Mouse (Mus musculus) leukemia stem cell, adult 10-12 weeks (primary cell): ENCODE measurements around the gene Tcn2. TPM values are rescaled to one million over a fixed set of nuclear protein-coding genes. Genes with fewer than 3 reads are reported as not detected.

ENCODE experiments used
- polyA plus RNA-seq: library from polyadenylated mRNA; stranded (reverse); fragments of >175 nt; gene quantifications from 2 replicates; pipeline ENCODE4 v1.2.3, GENCODE M21; 2012; ENCODE audit warnings: low replicate concordance

The Tcn2 gene
- polyA plus RNA-seq: 1.8 and 8.2 TPM in 2 replicates

GRCm38 (mm10) chr11:3931511-3932211, at the start of gene Tcn2:
TSS of gene Tcn2 (minus strand) at chr11:3932159.

GRCm38 (mm10) chr11:3976678-3977077, 44.7 kb upstream of the Tcn2 start, which contains the start of gene 4930556J24Rik:
TSS of gene 4930556J24Rik (minus strand) at chr11:3976778.

GRCm38 (mm10) chr11:3963610-3964415, 31.9 kb upstream of the Tcn2 start, which contains the start of gene Pes1:
TSS of gene Pes1 (plus strand) at chr11:3963975.

GRCm38 (mm10) chr11:3914109-3914840, 17.7 kb downstream of the Tcn2 start, which contains the start of gene Slc35e4:
TSS of gene Slc35e4 (minus strand) at chr11:3914664.

GRCm38 (mm10) chr11:3894406-3895281, 37.3 kb downstream of the Tcn2 start, which contains the start of the genes 4921536K21Rik and Dusp18:
TSS of gene 4921536K21Rik (minus strand) at chr11:3895098.
TSS of gene Dusp18 (plus strand) at chr11:3895240.

Other genes starting within 250 kb of the Tcn2 start
- 0.08 TPM in 1 of 2 replicates, not detected in the other for gene Osbp2, start 68.3 kb downstream of the Tcn2 start, polyA plus RNA-seq
- not detected in 2 replicates for gene 4921536K21Rik, start 37.1 kb downstream of the Tcn2 start, polyA plus RNA-seq
- 0.11 TPM in 1 of 2 replicates, not detected in the other for gene Dusp18, start 36.9 kb downstream of the Tcn2 start, polyA plus RNA-seq
- gene Slc35e4, start 17.5 kb downstream of the Tcn2 start, polyA plus RNA-seq: 2.2 and 2.3 TPM in 2 replicates
- gene Pes1, start 31.8 kb upstream of the Tcn2 start, polyA plus RNA-seq: 10.9 and 45.9 TPM in 2 replicates
- gene 4930556J24Rik, start 44.6 kb upstream of the Tcn2 start, polyA plus RNA-seq: not detected in 2 replicates
- gene Gal3st1, start 51.5 kb upstream of the Tcn2 start, polyA plus RNA-seq: not detected in 2 replicates
- gene Sec14l4, start 99.3 kb upstream of the Tcn2 start, polyA plus RNA-seq: not detected in 2 replicates
- not detected in 2 replicates for gene Sec14l3, start 132.7 kb upstream of the Tcn2 start, polyA plus RNA-seq
- gene Mtfp1, start 163.3 kb upstream of the Tcn2 start, polyA plus RNA-seq: 14.6 and 26.5 TPM in 2 replicates
- 9.2 and 18.3 TPM in 2 replicates for gene Sec14l2, start 191.3 kb upstream of the Tcn2 start, polyA plus RNA-seq
- gene Rnf215, start 203.0 kb upstream of the Tcn2 start, polyA plus RNA-seq: 11.0 and 14.2 TPM in 2 replicates
- gene Ccdc157, start 228.1 kb upstream of the Tcn2 start, polyA plus RNA-seq: 2.2 and 2.6 TPM in 2 replicates
- gene Sf3a1, start 228.2 kb upstream of the Tcn2 start, polyA plus RNA-seq: 41.2 and 118 TPM in 2 replicates